Mouse (Mus musculus): ENCODE measurements around the gene R3hdm2.
A peak's percentile ranks its signal among the peaks of the same experiment; 100 is the strongest.

Gene R3hdm2

DNA sequence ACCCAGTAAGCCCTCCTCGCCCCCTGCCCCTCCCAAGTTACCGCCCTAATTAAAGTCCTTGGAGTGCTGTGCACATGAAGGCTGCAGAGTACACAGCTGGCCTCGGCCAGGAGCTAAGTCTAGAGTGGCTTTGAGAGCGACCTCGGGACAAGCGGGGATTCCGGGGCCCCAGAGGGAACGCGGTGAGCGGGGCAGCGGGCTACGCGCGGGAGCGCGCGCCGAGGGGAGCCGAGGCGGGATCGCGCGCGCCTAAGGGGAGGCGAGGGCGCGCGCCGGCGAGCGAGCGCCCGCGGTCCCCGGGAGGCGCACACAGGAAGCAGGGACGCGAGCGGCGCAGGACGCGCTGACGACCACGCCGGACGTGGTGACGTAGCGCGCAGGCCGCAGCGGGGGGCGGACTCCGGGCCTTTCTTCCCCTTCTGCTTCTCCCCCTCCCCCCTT is at the start of gene R3hdm2:
Gene R3hdm2 (plus strand): TSS at position 77 of the 441 bp plus-strand sequence.
- peak; percentile 94 to 97 for DNase-seq

DNA sequence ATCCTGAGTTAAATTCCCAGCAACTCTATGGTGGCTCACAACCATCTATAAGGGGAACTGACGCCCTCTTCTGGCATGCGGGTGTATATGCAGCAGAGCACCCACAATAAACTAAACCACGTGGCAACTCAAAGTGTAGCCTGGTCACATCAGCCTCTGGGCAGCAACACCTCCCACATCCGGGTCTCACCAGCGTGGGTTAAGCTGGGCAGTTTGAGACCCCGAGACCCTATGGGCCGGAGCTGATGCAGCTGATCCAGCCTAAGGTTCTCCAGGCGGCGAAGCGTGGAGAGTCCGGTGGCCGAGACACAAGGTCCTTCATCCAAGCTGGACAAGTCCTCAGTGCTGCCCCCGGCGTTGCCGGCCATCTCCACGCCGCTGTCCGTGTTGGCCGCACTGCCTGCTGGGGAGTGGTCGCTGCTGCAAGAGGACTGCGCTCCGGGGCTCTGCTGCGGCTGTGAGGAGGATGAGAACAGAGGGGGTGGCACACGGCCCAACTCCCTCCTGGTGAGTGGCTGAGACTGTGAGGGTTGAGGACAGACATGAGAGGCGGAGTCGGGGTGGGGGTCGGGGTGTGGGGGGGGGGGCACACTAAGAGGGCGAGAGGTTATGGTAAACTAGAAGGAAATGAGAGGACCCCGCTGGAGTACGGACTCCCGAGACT is 47.8 kb upstream of the R3hdm2 start:
- no peak for DNase-seq

DNA sequence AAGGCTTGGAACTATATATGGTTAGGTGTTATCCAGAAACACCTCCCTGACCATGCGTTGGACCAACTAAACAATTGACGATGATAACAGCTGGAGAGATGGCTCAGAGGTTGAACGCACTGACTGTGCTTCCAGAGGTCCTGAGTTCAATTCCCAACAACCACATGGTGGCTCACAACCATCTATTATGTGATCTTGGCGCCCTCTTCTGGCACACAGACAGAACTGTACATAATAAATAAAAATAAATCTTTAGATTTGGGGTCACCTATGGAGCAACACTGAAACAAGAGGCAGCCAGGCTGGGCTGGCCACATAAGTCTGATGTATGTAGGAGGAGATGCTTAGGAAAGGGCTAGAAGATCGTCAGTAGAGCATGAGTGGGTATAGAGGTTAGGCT is 47.0 kb upstream of the R3hdm2 start:
- DNase-seq, result no peak

DNA sequence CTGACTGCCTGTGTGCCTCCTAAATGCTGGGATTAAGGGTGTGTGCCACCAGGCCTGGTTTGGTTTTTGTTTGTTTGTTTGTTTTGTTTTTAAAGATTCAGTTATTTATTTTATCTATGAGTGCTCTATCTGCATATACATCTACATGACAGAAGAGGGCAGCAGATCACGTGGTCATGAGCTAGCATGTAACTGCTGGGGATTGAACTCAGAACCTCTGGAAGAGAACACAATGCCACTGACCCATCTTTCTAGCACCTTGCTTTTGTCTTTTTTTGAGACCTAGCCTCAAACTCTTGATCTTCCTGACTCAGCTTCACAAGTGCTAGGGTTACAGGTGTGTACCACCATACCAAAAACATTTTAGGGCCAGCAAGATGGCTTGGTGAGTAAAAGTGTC is 44.9 kb upstream of the R3hdm2 start:
- no peak for DNase-seq

DNA sequence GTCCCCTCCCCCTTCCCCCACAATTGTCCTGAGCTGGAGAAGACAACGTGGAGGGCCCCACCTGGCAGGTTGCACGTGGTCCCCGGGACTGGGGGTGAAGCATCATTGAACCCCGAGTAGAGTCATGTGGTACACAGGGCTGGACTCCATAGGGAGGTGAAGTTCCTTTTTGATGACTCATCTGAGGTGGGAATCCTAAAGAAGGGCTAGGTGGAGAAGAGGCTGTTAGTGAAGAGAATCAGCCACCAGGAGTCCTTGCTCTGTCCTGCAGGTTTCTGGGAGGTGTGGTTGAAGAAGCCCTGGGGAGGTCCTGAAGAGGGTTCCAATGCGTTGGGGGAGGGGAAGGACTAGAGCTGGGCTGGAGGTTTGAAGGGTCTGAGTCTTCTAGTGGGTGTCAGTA is 43.2 kb upstream of the R3hdm2 start:
- no peak for DNase-seq

DNA sequence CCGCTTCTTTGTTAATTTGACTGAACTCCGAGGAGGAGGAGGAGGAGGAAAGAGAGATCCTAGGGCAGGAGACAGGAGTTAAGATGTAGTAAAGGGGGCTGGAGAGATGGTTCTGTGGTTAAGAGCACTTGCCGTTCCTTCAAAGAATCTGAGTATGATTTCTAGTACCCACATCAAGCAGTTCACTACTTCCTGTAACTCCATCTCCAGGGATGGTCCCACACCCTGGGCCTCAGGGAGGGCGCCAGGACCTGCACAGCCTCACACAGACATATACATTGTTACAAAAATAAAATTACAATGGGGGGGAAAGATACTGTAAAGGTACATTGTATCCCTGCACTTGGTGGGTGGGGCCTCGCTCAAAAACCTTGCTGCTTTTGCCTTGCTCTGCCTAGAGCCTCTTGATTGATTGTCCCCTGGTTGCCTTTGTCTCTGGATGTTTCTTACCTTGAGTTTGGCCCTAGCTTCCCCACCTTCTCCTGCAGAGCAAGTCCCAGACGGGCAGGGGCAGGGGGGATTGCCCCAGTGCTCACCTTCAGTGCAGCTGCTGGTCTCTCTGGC is 42.5 kb upstream of the R3hdm2 start:
- no peak for DNase-seq

DNA sequence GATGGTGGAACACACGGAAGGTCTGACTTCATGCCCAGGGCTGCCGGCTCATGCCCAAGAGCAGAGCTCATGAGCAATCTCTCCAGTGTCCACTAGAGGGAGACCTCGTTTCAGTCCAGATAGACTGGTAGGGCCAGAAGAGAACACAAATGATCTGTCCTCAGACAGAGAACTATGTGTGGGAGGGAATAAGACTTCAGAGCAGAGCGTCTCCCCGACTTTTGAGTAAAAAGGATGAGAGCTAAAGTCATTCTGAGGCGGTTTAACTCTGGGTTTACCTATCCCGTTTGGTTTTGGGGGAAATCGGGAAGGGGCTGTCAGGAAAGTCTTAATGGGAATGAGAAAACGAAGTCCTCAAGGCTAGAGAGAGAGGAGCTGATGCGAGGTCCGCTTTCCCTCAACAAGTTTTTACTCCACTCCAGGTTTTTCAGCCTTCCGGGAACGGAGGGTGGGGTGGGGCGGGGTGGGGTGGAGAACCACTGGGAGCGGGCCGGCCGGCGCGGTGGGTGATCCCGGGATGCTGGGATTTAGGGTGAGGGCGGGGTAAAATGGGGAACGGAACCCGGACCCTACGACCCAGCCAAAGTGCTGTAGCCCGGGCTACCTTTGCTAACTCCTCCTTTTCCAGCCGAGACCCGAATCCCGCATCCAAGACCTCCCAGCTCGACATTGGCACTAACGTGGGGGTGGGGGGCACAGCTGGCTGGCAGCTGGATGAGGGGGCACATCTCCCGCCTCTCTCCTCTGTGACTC is 41.0 kb upstream of the R3hdm2 start:
- DNase-seq, result peak; percentile 80 to 90

DNA sequence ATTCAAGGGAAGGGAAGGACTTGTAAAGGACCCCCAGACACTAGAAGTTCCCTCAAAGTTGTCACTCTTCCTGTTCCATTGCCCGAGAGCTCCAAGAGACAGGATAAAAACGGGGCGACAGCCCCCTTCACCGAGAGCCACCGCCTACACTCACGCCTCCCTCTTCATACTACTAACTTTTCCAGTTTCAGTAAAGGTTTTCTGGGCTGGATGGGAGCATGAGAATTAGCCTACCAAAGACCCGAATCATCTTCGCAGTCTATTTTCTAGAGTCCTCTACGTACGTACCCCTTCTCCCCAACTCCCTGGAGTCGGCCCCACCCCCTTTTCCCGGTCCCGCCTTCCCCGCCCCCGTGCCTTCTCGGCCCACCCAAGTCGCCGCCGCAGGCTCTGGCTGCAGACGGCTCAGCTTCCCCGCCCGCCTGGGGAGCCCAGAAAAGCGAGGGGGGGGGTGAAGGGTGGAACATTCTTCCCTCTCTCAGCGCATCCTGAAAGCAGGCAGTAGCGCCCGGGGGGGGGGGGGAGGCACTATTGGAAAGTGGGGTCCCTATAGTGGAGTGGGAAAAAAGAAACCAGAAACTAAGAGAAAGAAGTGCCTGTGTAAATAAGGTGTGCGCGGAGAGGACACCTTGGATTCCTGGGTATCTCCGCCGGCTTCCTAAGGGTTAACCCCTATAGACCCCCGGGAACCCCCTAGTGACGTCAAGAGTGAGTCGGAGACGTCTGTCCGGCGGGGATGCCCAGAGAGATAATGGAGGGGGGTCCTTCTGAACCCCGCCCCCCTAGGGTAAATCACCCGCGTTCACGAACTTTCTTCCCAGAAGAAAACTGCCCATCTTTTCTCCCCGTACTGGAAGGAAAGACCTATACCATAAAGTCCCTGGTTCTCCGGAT is 40.2 kb upstream of the R3hdm2 start:
- peak; percentile 72 to 79 for DNase-seq

DNA sequence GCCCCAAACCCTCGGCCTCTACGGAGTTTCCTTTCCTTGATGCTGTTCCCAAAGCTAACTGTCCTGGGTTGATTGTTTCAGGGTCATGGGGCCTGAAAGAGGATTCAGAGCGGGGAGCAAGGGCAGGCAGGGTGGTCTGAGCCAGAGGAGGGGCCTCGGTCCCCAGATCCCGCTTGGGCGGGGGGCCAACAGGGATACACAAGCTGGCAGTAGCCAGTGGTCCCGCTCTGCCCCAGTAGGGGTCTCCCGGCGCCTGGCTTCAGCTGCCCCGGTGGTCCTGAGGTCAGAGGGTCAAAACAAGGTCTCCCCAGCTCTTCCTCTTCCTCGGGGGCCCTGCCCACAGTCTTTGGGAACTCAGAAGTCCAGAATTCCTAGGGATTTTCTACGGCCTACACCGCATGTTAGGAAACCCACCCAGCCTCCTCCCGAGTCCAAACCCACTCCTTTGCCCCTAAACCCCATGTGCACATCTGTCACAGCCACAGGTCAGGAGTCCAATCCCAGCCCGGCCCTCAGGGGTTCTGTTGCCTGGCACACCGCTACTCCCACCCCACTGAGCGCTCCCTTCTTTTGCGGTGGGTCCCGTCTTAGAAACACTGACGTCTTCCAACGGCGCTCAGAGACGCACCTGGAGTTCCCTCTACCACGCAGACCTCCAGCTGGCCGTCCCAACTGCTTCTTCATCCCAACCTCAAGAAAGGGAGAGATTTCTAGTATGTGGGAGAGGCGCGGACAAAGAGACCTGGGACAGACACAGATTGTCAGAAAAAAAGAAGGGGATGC is 39.4 kb upstream of the R3hdm2 start:
- DNase-seq, result peak; percentile 41 to 46

DNA sequence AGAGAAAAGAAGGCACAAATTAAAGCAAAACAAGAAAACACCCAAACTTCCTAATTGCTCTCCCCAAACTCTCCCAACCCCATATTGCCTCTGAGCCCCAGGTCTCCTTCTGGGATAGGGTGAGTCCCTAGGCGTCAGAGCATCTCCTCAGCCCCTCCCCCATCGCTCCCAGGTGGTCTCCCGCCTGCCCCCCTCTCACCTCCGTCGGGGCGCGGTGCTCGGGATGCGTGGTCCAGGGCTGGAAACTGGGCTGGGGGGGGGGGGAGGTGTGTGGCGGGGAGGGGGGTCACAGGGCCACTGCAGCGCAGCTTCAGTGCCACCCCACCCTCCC is 38.8 kb upstream of the R3hdm2 start:
- no peak for DNase-seq

DNA sequence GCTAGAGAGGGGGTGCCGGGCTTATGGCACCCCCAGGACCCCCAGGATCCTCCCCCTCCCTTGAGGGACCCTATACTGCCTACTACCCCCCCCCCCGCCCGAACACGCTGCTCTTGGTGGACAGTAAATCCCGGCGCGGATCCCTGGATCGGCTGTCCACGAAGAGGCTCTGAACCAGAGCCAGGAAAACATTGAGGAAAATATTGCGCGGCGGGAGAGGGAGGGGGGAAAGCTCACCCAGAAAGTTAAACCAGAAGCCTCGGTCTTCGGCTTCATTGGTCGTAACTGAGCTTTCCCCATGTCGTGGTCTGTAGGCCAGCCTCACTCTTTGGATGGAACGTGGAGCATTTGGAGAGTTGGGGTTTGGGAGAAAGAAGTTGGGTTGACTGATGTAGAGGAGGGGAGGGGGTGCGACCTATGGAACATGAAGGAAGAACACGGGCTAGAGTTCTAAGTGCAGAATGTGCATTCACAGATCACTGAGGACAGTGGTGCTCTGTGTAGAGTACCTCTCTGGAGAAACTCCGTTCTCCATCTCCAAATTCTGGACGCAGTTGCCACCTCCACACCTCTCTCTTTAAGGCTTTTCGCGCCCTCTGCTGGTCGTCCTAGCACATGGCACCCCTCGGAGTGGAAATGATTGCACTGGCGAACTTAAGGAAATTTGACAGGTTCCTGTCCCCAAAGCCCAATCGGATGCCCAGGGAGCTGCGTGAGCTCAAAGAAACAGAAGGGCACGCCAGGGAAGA is 38.1 kb upstream of the R3hdm2 start, which contains the start of gene Gli1:
Gene Gli1 (minus strand): TSS at position 84 of the 749 bp plus-strand sequence.
- DNase-seq, result peak; percentile 80 to 91

DNA sequence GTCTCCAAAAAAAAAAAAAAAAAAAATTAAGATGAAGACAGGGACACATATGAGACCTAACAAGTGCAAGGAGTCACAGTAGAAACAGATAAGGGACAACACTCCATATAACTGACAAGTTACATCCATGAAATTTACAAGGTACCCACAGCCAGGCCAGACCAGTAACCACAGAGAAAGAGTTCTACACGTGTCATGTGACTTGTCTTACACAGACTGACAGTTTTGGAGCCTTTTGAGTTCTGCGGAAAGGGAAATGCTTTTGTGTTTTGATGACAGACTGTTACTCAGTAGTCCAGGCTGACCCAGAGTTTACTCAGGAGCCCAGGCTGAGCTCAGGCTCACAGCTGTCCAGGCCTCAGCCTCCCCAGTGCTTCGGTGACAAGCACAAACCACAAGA is 37.1 kb upstream of the R3hdm2 start:
- DNase-seq, result no peak

DNA sequence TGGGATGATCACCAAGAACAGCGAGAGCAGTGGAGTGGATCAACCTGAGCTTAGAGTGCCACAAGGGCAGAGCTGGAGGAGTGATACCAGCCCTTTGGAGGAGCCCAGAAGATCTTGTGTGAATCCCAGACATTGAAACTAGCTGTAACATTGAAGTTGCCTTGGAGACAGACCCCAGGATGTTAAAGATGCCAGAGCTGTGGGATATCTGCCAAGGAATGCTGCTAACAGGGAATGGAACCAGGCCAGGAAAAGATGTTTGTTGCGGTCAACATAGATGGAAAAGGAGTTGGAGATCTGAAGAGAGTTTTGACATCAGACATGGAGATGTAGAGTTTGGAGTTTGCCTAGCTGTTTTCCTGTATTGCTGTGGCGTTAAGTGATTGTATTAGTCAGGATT is 34.0 kb upstream of the R3hdm2 start:
- no peak for DNase-seq

DNA sequence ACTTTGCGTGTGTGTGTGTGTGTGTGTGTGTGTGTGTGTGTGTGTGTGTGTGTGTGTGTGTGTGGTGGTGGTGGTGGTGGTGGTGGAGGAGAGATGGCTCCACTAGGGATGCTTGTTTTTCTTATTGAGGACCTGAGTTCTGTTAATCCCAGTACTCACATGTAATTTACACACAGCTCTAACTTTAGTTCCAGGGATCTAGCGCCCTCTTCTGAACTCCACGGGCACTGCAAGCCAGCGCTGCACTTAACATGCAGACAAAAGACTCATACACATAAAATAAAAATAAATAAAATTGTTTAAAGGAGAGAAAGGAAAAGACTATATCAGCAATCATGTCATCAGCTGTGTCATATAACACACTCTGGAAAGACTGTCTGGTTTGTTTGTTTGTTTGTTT is 31.2 kb upstream of the R3hdm2 start:
- no peak for DNase-seq

DNA sequence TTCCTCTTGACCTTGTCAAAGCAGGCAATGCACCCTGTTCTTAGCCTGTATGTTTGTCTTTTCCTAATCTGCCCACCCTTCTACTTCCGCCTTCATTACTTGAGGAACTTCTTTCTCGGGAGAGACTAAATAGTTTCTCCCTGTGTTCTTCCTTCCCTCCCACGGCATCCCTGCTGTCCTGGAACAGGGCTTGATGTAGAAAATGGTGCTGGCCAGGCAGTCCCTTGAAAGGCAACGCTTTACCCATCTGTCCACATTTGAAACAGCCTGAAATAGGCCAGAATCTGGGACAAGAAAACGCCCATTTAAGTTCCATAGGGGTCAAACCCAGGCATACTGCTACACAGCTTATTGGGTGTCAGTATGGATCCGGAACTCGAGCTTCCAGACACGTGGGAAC is 30.3 kb upstream of the R3hdm2 start:
- DNase-seq, result no peak

DNA sequence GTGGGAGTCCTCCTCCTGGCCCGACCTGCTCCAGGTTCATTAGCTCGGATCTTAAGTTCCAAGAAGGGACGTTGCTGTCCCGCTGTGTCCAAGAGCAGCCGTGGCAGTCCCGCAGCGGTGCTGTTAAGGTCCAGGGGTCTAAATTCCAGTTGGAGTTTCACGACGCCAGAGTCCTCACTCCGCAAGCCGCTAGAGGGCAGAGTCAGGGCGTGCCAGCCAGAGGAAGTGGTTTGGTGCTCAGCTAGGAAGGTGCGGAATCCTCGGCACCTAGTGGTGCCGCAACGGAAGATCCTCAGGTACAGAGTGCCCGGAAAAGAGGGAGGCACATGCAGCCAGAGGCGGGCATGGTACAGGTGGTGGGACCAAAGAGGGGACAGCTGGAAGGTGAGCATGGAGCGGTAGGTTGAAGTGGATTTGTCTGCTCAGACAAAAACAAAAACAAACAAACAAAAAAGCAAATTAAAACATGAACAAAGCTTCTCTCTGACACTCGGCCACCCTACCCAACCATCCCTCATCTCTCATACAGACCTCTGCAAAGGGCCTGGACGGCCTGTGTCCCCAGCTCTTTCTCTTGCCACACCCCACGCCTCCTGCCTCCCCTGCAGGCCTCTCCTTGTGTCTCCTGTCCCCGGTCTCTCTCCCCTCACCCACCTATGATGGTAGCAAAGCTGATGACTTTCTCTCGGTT is 29.4 kb upstream of the R3hdm2 start:
- peak; percentile 66 to 79 for DNase-seq

DNA sequence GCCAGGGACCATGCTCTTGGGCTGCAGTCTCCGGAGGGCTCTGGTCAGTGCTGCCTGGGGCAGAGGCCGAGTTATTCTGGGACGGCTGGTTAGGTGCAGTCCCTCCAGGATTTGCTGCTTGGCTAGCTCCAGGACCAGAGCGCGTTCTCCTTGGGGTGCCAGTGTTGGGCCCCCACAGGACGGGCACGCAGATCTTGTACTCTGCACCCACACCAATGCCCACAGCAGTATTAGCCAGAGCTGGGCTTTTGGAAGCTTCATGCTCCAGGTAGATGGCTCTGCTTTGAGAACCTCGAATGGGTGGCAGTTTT is 28.9 kb upstream of the R3hdm2 start:
- DNase-seq, result no peak

DNA sequence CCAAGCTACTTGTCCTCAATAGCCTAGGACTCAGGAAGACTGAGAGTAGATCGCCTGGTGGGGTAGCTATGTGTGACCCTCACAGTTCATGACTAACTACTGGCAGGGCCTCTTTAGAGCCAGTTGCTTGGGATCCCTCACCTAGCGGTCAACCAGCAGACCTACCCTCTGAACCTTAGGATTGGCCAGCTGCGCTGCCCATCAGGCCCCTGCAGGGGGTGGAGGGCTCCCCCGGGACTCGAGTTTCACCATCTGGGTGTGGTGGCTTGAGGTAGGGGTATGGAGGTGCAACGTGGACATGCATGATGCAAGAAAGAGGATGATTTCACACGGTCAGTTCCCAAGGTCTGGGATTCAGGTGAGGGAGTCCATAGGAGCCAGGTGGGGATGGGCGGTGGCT is 28.4 kb upstream of the R3hdm2 start:
- DNase-seq, result no peak

DNA sequence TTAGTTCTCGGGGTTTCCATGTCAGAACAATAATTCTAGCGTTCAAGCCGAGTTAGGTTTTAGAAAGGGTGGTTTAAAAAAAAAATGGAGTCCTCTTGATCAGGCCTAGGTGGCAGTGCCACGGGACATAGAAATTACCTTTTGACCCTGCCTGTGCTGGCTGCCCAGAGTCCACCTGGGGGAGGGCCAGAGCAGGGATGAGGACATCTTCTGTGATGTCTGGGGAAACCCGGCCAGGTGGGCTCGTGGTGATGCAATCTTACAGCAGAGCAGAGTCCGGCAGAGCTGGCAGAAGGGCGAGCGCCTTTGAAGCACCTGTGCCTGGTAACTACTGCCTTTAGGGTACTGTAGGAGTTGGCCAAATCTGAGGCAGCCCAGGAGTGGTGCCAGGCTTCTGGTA is 27.9 kb upstream of the R3hdm2 start:
- DNase-seq, result no peak

DNA sequence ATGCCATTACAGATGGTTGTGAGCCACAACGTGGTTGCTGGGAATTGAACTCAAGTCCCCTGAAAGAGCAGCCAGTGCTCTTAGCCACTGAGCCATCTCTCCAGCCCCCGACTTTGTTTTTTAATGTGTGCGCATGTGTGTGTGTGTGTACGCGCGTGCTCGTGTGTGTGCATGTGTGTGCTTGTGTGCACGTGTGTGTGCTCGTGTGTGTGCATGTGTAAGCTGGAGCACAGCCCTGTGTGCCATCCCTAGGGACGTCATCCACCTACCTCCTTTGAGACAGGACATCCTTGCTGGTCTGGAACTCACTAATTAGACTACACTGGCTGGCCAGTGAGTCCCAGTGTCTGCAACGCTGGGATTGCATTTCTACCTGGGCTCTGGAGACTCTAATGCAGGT is 27.4 kb upstream of the R3hdm2 start:
- DNase-seq, result no peak

All from lung, postnatal 4 days (tissue).